Mouse (Mus musculus) limb, embryonic 15.5 days (tissue): ENCODE measurements around the gene Gm3448. TPM values are rescaled to one million over a fixed set of nuclear protein-coding genes. Genes with fewer than 3 reads are reported as not detected.
"Not testable (repeated sequence)": the region's sequence is repeated elsewhere in the genome, so short reads cannot be mapped to it uniquely, and the experiment has no call there.

Experiments used
- ATAC-seq: fragments of 200-750 bp; cut with Nextera tagmentation; 2 replicates; pipeline ENCODE4 v1.8.0; 2017; ENCODE audit warnings: low read depth, moderate TSS enrichment; ENCODE audit not compliant: insufficient number of reproducible peaks, low FRiP score, low TSS enrichment
- H3K27ac ChIP-seq: fragments of 300-500 bp; sonication (generic); 2 replicates; pipeline ENCODE4 v1.5.1; 2015; ENCODE audit warnings: moderate library complexity, mild to moderate bottlenecking, inconsistent platforms
- H3K27me3 ChIP-seq: fragments of 300-500 bp; sonication (generic); 2 replicates; pipeline ENCODE4 v1.6.1; 2015; ENCODE audit warnings: inconsistent platforms
- H3K36me3 ChIP-seq: fragments of 300-500 bp; sonication (generic); 2 replicates; pipeline ENCODE4 v1.6.1; 2015; ENCODE audit warnings: inconsistent platforms
- H3K4me1 ChIP-seq: fragments of 300-500 bp; sonication (generic); 2 replicates; pipeline ENCODE4 v1.6.1; 2015; ENCODE audit warnings: inconsistent platforms
- H3K4me2 ChIP-seq: fragments of 300-500 bp; sonication (generic); 2 replicates; pipeline ENCODE4 v1.6.1; 2015; ENCODE audit warnings: mild to moderate bottlenecking, inconsistent platforms
- H3K4me3 ChIP-seq: fragments of 300-500 bp; sonication (generic); 2 replicates; pipeline ENCODE4 v1.5.1; 2015; ENCODE audit warnings: mild to moderate bottlenecking, inconsistent platforms
- H3K9ac ChIP-seq: fragments of 300-500 bp; sonication (generic); 2 replicates; pipeline ENCODE4 v1.6.1; 2015; ENCODE audit warnings: inconsistent platforms
- H3K9me3 ChIP-seq: fragments of 300-500 bp; sonication (generic); 2 replicates; pipeline ENCODE4 v1.6.1; 2016; ENCODE audit warnings: inconsistent platforms
- WGBS: fragments of 180-500 bp; shearing (Covaris S2); methylation state at CpG from one replicate; pipeline ENCODE4 v1.1.7; 2015; 5-methylcytosine and 5-hydroxymethylcytosine counted together
- polyA plus RNA-seq: library from polyadenylated mRNA; unstranded; fragments of >200 nt; fragmentation: Nextera tagmentation; extraction: Ambion mirVana; gene quantifications from 2 replicates; pipeline ENCODE4 v1.2.1, GENCODE M21; 2015

Gene Gm3448
- polyA plus RNA-seq, 1 experiment from 2014 or later: 3.0 TPM

DNA sequence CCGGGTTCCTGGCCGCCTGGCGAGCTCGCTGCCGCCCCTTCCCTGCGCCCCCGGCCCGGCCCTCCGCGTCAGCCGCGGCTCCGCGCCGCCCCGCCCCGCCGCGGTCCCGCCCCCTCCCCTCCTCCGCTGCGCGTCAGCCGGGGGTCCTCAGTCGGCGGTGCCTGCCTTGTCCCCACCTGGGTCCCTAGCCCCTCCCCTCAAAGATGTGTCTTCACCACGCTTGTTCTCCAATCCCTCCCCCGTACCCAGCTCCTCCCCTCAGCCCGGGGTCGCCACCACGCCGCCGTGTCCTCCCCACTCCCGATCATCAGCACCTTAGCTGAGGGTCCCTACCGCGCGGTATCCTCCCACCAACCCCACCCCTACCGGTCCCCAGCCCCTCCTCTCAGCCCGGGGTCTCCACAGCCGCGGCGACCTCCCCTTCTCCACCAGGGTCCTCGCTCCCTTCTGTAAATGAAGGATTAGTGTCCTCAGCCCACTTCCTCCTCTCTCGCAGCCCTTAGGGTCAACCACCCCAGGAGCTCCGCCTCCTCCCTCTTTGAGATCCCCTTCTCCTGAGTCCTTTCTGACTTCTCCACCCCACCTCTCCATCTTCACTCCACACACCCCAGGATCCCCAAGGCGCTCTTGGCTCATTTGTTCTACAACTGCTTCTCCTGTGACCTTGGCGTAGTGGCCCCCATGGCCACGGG is 16.7 kb downstream of the Gm3448 start:
- not testable (repeated sequence) for H3K27me3 ChIP-seq

GRCm38 (mm10) chr17:15023878-15024492 is 17.4 kb downstream of the Gm3448 start:
- not testable (repeated sequence) for H3K27me3 ChIP-seq, H3K4me1 ChIP-seq, H3K9ac ChIP-seq, H3K27ac ChIP-seq, H3K4me2 ChIP-seq, H3K4me3 ChIP-seq, H3K9me3 ChIP-seq, H3K36me3 ChIP-seq
- peak; percentile 73 for ATAC-seq
- WGBS: no CpG with 5 or more reads among the region's 97 CpGs

More for the DNA sequence above, 16.7 kb downstream of the Gm3448 start:
- not testable (repeated sequence) for H3K4me3 ChIP-seq, H3K36me3 ChIP-seq, H3K4me1 ChIP-seq, H3K9me3 ChIP-seq, H3K4me2 ChIP-seq, H3K9ac ChIP-seq, H3K27ac ChIP-seq
- peak; percentile 83 for ATAC-seq
- WGBS: no CpG with 5 or more reads among the region's 48 CpGs

GRCm38 (mm10) chr17:15021503-15022220 is 19.7 kb downstream of the Gm3448 start:
- not testable (repeated sequence) for H3K4me2 ChIP-seq, ATAC-seq, H3K27me3 ChIP-seq, H3K9me3 ChIP-seq, H3K4me3 ChIP-seq, H3K4me1 ChIP-seq, H3K27ac ChIP-seq, H3K36me3 ChIP-seq, H3K9ac ChIP-seq
- 80% methylated on average over 3 of the region's 3 CpGs for WGBS

- H3K4me3 ChIP-seq, H3K4me1 ChIP-seq, H3K4me2 ChIP-seq, H3K27ac ChIP-seq, H3K9ac ChIP-seq, H3K27me3 ChIP-seq, H3K36me3 ChIP-seq, H3K9me3 ChIP-seq: not testable (repeated sequence)
- peak; percentile 97 for ATAC-seq
- no CpG with 5 or more reads among the region's 60 CpGs for WGBS
Measured at GRCm38 (mm10) chr17:15009706-15010413, 31.5 kb downstream of the Gm3448 start, which contains the start of gene Gm3435. Gene Gm3435, plus strand, starts transcription at chr17:15010176.

DNA sequence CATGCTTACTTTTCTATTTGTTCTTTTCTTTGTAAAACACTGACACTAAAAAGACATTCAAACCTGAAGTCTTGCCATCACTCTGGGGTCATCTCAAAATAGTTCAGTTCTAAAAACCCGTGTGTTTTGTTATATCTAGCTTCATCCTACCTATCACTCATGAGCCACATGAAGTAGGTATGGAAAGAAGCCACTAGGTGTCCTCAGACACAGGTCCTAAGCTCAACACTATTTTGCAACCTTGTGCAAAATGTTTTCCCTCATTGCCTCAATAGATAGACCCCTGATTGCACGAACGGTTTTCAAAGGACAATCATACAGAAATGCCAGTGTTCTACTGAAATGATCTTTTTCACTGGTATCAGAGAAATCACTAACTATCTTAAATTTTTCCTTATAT is 32.2 kb downstream of the Gm3448 start:
- H3K4me1 ChIP-seq, H3K27me3 ChIP-seq, H3K27ac ChIP-seq, H3K36me3 ChIP-seq, ATAC-seq, H3K4me2 ChIP-seq, H3K4me3 ChIP-seq, H3K9me3 ChIP-seq, H3K9ac ChIP-seq: not testable (repeated sequence)
- WGBS: no CpG with 5 or more reads among the region's 3 CpGs

DNA sequence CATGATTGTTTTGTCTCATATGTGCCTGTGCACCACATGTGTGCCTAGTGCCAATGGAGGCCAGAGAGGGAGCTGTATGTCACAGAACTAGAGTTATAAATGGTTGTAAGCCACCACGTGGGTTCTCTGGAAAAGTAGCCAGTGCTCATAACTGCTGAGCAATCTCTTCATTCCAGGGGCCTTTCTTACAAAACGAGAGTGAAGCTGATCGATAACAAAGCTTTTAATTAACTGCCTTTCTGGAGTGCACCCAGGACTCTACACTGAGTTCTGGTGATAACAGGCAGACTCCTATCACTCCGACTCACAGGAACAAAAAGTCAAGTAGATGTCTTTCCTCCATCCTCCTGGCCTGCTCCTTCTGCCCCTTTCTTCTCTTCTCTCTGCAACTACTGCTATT is 41.3 kb downstream of the Gm3448 start:
- not testable (repeated sequence) for H3K27me3 ChIP-seq, H3K9ac ChIP-seq, H3K4me3 ChIP-seq, H3K36me3 ChIP-seq, H3K9me3 ChIP-seq, ATAC-seq, H3K4me2 ChIP-seq, H3K4me1 ChIP-seq, H3K27ac ChIP-seq
- no CpG with 5 or more reads among the region's 4 CpGs for WGBS

- not testable (repeated sequence) for H3K4me2 ChIP-seq, H3K27ac ChIP-seq, H3K9me3 ChIP-seq, H3K27me3 ChIP-seq, ATAC-seq, H3K4me3 ChIP-seq, H3K4me1 ChIP-seq, H3K36me3 ChIP-seq, H3K9ac ChIP-seq
- no CpG with 5 or more reads among the region's 5 CpGs for WGBS
Measured at GRCm38 (mm10) chr17:14994140-14994539, 47.2 kb downstream of the Gm3448 start.

DNA sequence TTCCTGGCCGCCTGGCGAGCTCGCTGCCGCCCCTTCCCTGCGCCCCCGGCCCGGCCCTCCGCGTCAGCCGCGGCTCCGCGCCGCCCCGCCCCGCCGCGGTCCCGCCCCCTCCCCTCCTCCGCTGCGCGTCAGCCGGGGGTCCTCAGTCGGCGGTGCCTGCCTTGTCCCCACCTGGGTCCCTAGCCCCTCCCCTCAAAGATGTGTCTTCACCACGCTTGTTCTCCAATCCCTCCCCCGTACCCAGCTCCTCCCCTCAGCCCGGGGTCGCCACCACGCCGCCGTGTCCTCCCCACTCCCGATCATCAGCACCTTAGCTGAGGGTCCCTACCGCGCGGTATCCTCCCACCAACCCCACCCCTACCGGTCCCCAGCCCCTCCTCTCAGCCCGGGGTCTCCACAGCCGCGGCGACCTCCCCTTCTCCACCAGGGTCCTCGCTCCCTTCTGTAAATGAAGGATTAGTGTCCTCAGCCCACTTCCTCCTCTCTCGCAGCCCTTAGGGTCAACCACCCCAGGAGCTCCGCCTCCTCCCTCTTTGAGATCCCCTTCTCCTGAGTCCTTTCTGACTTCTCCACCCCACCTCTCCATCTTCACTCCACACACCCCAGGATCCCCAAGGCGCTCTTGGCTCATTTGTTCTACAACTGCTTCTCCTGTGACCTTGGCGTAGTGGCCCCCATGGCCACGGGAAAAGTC is 48.1 kb downstream of the Gm3448 start:
- not testable (repeated sequence) for H3K9me3 ChIP-seq, H3K27ac ChIP-seq, H3K27me3 ChIP-seq, H3K4me3 ChIP-seq, H3K4me2 ChIP-seq, H3K36me3 ChIP-seq, H3K4me1 ChIP-seq, H3K9ac ChIP-seq
- no CpG with 5 or more reads among the region's 47 CpGs for WGBS
- peak; percentile 87 for ATAC-seq

GRCm38 (mm10) chr17:14992522-14993138 is 48.7 kb downstream of the Gm3448 start:
- not testable (repeated sequence) for H3K9me3 ChIP-seq, H3K27me3 ChIP-seq, H3K36me3 ChIP-seq, H3K9ac ChIP-seq, H3K27ac ChIP-seq, H3K4me3 ChIP-seq, H3K4me1 ChIP-seq, H3K4me2 ChIP-seq
- WGBS: no CpG with 5 or more reads among the region's 98 CpGs
- peak; percentile 76 for ATAC-seq

GRCm38 (mm10) chr17:14990116-14990702 is 51.1 kb downstream of the Gm3448 start:
- WGBS: 83% methylated on average over 4 of the region's 5 CpGs
- H3K9me3 ChIP-seq, H3K36me3 ChIP-seq, H3K4me3 ChIP-seq, H3K9ac ChIP-seq, ATAC-seq, H3K4me1 ChIP-seq, H3K27ac ChIP-seq, H3K4me2 ChIP-seq, H3K27me3 ChIP-seq: not testable (repeated sequence)

DNA sequence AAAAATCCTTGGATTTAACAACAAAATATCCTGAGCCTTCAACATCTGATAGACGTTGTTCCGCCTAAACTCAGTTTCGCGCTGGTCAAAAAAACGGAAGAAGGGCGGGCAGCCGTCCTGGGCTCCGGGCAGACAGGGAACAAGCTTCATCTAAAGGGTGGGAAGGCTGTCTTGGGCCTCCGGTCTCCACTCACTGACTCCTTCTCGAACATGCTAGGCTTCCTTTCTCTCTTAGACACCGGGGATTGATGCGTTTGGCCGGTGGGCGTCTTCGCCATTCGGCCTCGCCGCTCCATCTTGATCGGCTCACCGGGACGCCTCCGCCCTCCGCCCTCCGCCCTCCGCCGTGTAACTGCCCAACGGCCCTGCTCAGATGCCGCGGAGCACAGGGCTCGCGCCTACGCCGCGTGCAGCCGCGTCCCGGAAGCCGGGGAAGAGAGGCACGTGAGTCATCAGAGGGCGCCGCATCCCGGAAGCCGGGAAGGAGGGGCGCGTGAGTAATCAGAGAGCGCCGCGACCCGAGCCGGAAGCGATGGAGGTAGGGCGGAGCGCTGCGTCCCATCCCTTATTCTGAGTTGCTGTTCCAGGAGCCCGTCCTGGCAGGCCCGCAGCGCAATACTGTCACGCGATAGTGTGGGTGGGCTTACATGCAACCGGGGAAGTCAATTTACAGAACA is 62.8 kb downstream of the Gm3448 start, which contains the start of the genes 9030025P20Rik and Gm3417:
Gene 9030025P20Rik, plus strand, starts transcription at position 107 of the 677 bp plus-strand sequence.
Gene Gm3417, minus strand, starts transcription at position 429 of the 677 bp plus-strand sequence.
- ATAC-seq: peak; percentile 97
- not testable (repeated sequence) for H3K36me3 ChIP-seq, H3K4me3 ChIP-seq

More for the DNA sequence above, 62.8 kb downstream of the Gm3448 start, which contains the start of the genes 9030025P20Rik and Gm3417:
- not testable (repeated sequence) for H3K4me1 ChIP-seq, H3K4me2 ChIP-seq, H3K9ac ChIP-seq, H3K9me3 ChIP-seq, H3K27me3 ChIP-seq, H3K27ac ChIP-seq
- no CpG with 5 or more reads among the region's 60 CpGs for WGBS
